Mouse (Mus musculus): ENCODE measurements around the gene Ube2e2. TPM values are rescaled to one million over a fixed set of nuclear protein-coding genes. Genes with fewer than 3 reads are reported as not detected.
"Not testable (repeated sequence)": the region's sequence is repeated elsewhere in the genome, so short reads cannot be mapped to it uniquely, and the experiment has no call there.

The Ube2e2 gene
- polyA plus RNA-seq, 2 experiments: 69.7 to 82.7 TPM

- H3K36me3 ChIP-seq (ENCODE audit: control insufficient read depth, insufficient read depth, low read length): no peaks in the 10 kb centered on the region
- H3K4me2 ChIP-seq (replicated peaks; ENCODE audit: low read depth, low read length, severe bottlenecking): no peak overlapping the region
- DNase-seq (ENCODE audit: low spot score) (no peak), ATAC-seq (ENCODE audit: low FRiP score, low read depth) (no peak)
- H3K27ac ChIP-seq (replicated peaks; ENCODE audit: low read depth, low read length): no peak overlapping the region
- H3K9me3 ChIP-seq (ENCODE audit: control insufficient read depth, low read length): no peaks in the 10 kb centered on the region
- 86% methylated on average over 10 of the region's 10 CpGs for WGBS
- H3K9ac ChIP-seq (ENCODE audit: low read depth, low read length, severe bottlenecking): no peak overlapping the region
- no peak overlapping the region for H3K4me3 ChIP-seq (replicated peaks; ENCODE audit: low read length)
- H3K4me1 ChIP-seq (ENCODE audit: control insufficient read depth, insufficient read depth, low read length): no peaks in the 10 kb centered on the region
- TF ChIP-seq POLR2A (IDR thresholded peaks at IDR 0.05; ENCODE audit: borderline replicate concordance, extremely low read depth, insufficient read depth, insufficient read length): no peak
- H3K27me3 ChIP-seq (ENCODE audit: control insufficient read depth, insufficient read depth, low read length): no peaks in the 10 kb centered on the region
Measured at GRCm38 (mm10) chr14:18574130-18574721, 319.8 kb downstream of the Ube2e2 start.

DNA sequence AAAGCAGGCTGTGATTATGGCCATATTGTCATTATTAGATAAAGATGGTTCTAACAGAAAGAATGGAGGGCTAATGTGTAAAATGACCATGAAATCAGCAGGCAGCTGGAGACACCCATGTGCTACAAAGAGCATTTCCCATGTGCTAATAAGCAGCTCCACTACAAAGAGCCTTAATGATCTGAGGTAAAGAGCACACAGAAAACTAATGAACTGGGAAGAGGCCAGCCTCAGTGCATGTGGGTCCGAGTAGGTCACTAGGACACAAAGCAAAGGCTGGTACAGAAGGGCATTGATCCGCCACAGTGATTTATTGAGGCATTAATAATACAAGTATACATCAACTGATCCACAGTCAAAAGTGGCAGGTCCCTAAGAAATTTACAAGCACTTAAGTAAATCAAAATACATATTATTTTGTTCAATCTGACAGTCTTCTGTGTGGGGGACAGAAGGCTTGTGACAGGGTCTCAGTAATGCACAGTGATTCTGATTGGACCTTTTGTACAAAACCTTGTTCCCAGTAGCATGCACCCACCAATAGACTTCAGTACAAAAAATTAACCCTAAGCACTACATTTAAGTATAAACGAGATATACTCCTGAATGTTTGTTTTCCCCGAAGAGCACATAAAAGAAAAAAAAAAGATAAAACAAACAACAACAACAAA lies 320.6 kb downstream of the Ube2e2 start:
- Histone ChIP-seq H3K9ac (ENCODE audit: low read depth, low read length, severe bottlenecking) (no peak overlapping the region), H3K27me3 (ENCODE audit: control insufficient read depth, insufficient read depth, low read length) (no peaks in the 10 kb centered on the region), H3K27ac (replicated peaks; ENCODE audit: low read depth, low read length) (no peak overlapping the region), H3K4me1 (ENCODE audit: control insufficient read depth, insufficient read depth, low read length) (no peaks in the 10 kb centered on the region), H3K4me2 (replicated peaks; ENCODE audit: low read depth, low read length, severe bottlenecking) (no peak overlapping the region), H3K9me3 (ENCODE audit: control insufficient read depth, low read length) (no peaks in the 10 kb centered on the region), H3K36me3 (ENCODE audit: control insufficient read depth, insufficient read depth, low read length) (no peaks in the 10 kb centered on the region), H3K4me3 (replicated peaks; ENCODE audit: low read length) (no peak overlapping the region)
- 59% methylated on average over 4 of the region's 4 CpGs for WGBS
- no peak for TF ChIP-seq POLR2A (IDR thresholded peaks at IDR 0.05; ENCODE audit: borderline replicate concordance, extremely low read depth, insufficient read depth, insufficient read length)
- no peak for DNase-seq (ENCODE audit: low spot score)
- ATAC-seq (ENCODE audit: low FRiP score, low read depth): no peak

DNA sequence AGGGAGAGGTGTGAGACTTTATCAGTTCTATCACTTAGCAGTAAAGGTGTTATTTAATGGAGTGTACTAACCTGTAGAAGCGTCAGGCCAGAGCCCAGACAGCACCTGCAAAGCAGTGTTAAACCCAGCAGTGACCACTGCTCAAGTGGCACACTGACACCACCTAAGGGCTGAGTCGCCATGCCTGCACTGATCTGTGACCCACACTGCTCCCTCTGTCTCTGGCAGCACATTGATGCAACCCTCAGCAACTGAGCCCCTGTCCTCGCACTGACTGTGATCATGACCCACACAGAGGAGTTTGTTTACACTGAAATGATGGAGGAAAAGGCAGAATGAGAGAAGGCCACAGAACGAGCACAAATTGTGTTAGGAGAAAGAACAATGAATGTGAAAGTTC lies 321.2 kb downstream of the Ube2e2 start:
- H3K9ac ChIP-seq (ENCODE audit: low read depth, low read length, severe bottlenecking): no peak overlapping the region
- ATAC-seq (ENCODE audit: low FRiP score, low read depth) (no peak), DNase-seq (ENCODE audit: low spot score) (no peak)
- no peak overlapping the region for H3K4me3 ChIP-seq (replicated peaks; ENCODE audit: low read length)
- no peaks in the 10 kb centered on the region for H3K27me3 ChIP-seq (ENCODE audit: control insufficient read depth, insufficient read depth, low read length)
- no peaks in the 10 kb centered on the region for H3K36me3 ChIP-seq (ENCODE audit: control insufficient read depth, insufficient read depth, low read length)
- WGBS: 61% methylated on average over 4 of the region's 4 CpGs
- H3K4me2 ChIP-seq (replicated peaks; ENCODE audit: low read depth, low read length, severe bottlenecking): no peak overlapping the region
- H3K4me1 ChIP-seq (ENCODE audit: control insufficient read depth, insufficient read depth, low read length): no peaks in the 10 kb centered on the region
- H3K27ac ChIP-seq (replicated peaks; ENCODE audit: low read depth, low read length): no peak overlapping the region
- no peak for TF ChIP-seq POLR2A (IDR thresholded peaks at IDR 0.05; ENCODE audit: borderline replicate concordance, extremely low read depth, insufficient read depth, insufficient read length)
- no peaks in the 10 kb centered on the region for H3K9me3 ChIP-seq (ENCODE audit: control insufficient read depth, low read length)

- Histone ChIP-seq H3K36me3 (ENCODE audit: control insufficient read depth, insufficient read depth, low read length) (no peaks in the 10 kb centered on the region), H3K4me3 (replicated peaks; ENCODE audit: low read length) (no peak overlapping the region), H3K4me1 (ENCODE audit: control insufficient read depth, insufficient read depth, low read length) (no peaks in the 10 kb centered on the region), H3K27ac (replicated peaks; ENCODE audit: low read depth, low read length) (no peak overlapping the region), H3K9ac (ENCODE audit: low read depth, low read length, severe bottlenecking) (no peak overlapping the region), H3K9me3 (ENCODE audit: control insufficient read depth, low read length) (no peaks in the 10 kb centered on the region), H3K4me2 (replicated peaks; ENCODE audit: low read depth, low read length, severe bottlenecking) (no peak overlapping the region), H3K27me3 (ENCODE audit: control insufficient read depth, insufficient read depth, low read length) (no peaks in the 10 kb centered on the region)
- DNase-seq (ENCODE audit: low spot score) (no peak), ATAC-seq (ENCODE audit: low FRiP score, low read depth) (no peak)
- no peak for TF ChIP-seq POLR2A (IDR thresholded peaks at IDR 0.05; ENCODE audit: borderline replicate concordance, extremely low read depth, insufficient read depth, insufficient read length)
Measured at GRCm38 (mm10) chr14:18569615-18570014, 324.5 kb downstream of the Ube2e2 start.

DNA sequence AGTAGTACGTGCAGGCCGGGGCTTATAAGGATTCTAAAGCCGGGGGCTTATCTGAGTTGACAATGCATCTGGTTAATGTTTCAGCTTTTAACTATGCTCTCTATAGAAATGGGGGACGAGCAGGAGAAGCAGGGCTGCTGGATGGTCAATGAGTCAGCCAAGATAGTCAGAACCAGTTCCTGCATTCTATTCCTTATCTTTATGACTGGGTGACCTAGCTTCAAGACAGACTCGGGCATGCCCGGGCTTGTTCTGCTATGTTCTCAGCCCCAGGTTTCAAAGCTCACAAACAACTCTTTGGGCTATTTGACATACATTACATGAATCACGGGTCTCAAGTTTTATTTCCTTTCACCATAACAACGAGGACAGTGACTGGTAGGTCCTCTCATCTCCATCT lies 329.1 kb downstream of the Ube2e2 start:
- WGBS: 89% methylated on average over 8 of the region's 8 CpGs

More for the DNA sequence above, 329.1 kb downstream of the Ube2e2 start:
- not testable (repeated sequence) for H3K27ac ChIP-seq (replicated peaks; ENCODE audit: low read depth, low read length); DNase-seq (ENCODE audit: low spot score); H3K4me1 ChIP-seq (ENCODE audit: control insufficient read depth, insufficient read depth, low read length); ATAC-seq (ENCODE audit: low FRiP score, low read depth); H3K9me3 ChIP-seq (ENCODE audit: control insufficient read depth, low read length); H3K36me3 ChIP-seq (ENCODE audit: control insufficient read depth, insufficient read depth, low read length); H3K9ac ChIP-seq (ENCODE audit: low read depth, low read length, severe bottlenecking); H3K4me2 ChIP-seq (replicated peaks; ENCODE audit: low read depth, low read length, severe bottlenecking); H3K4me3 ChIP-seq (replicated peaks; ENCODE audit: low read length); H3K27me3 ChIP-seq (ENCODE audit: control insufficient read depth, insufficient read depth, low read length)

Measured in limb, embryonic 14.5 days (tissue).